Mouse (Mus musculus): ENCODE results near the gene Pigu.

DNA sequence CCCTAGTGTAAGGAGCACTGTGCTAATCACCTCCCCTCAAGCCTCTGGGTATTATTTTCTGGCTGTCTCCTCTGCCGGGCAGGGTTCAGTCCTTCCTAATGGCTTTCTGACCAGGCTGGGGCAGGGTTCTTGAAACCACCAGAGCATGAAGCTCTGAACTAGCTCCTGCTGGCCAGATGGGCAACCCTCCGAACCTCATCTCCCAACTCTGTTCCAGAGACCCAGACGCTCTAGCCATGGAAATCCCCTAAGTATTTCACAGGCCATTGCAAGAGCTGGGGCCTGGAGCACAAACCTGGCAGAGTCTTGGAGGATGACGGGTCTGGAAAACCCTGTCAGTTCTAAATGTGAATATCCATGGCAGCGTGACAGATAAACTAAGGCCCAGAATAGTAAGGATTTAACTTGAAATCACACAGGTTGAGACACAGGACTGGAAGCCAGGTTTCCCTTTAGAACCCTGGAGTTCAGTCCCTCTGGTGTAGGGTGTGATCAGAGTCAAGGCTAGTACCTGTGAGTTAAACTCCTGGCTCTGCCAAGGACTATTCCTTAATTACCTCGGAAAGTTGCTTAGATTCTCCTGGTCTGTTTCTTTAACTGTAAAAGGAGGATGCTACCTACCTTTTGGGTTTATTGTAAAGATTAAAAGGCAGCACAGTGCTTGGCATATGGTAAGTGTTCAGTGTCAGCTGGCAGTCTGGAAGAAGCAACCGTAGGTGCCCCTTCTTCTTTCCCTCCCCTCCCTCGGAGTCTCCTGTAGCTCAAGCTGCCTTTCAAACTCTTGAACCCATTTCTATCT lies 23.2 kb upstream of the Pigu start, which contains the start of gene Trp53inp2:
- TF ChIP-seq GATA1 (IDR thresholded peaks at IDR 0.05; ENCODE audit: low read length) (no peak), TAL1 (IDR thresholded peaks at IDR 0.05; ENCODE audit: low read length) (no peak)

Measured in erythroblast, embryonic 14.5 days (primary cell).